Mouse (Mus musculus) testis, postnatal 10 days (tissue): ENCODE measurements around the gene Gm9821.

Experiments
- DNase-seq: peaks from one replicate; pipeline ENCODE4 v3.0.0; 2021; ENCODE audit warnings: low spot score

Gm9821 gene

GRCm38 (mm10) chr2:91945483-91945882 lies at the start of gene Gm9821:
Gene Gm9821, plus strand, starts transcription at chr2:91945703.
- DNase-seq, result no peak

DNA sequence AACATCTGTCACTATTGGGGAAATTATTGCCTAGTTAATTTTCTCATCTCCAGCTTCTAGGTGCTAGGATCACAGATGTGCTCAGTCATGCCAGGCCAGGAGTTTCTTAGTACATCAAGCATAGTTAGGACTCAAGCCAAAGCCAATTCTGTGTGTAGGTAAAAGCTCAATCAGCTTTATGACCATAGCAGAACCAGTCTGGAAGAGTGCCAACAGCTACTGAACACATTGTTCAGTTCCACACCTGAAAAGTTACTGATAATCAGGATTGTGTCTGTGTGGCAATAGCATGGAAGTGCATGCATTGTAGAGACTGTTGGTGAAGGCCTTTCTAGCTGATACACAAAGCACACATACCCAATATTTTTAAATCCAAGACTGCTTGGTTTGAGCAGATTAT lies 47.5 kb upstream of the Gm9821 start:
- no peak for DNase-seq

DNA sequence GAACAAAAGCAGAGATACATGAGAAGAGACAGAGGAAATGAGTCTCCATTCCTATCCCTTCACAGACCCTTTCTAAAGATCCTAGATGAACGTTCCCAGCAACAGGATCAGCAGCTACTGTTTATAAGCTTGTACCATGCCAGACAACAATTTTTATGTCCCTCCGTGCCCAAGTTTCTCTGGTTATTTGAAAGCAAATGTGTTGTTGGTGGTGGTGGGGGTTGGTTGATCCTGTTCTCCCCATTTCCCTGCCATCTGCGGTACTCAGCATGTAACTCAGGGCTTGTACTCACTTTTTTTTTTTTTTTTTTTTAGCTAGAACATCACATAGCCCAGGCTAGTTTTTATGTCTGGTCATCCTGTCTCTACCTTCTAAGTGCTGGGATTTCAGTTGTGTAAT lies 46.4 kb upstream of the Gm9821 start:
- DNase-seq, result no peak

DNA sequence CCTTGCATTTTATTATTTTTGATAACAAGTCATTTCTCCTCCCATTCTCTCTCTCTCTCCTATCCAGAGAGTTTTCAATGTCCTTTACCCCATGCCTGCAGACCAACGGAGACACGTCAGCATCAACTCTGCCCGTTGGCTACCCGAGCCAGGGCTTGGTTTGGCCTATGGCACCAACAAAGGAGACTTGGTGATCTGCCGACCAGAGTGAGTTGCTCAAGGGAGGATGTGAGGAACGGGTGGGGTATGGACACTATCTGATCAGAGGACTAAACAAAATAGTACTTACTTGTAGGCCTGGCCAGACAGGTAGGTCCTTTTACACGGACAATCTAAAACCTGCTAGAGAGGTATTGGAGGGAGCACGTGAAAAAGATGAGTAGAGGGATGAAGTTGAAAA lies 45.1 kb upstream of the Gm9821 start:
- DNase-seq, result no peak

- DNase-seq, result no peak
These were observed 43.2 kb upstream of the Gm9821 start for GRCm38 (mm10) chr2:91902336-91902735.

GRCm38 (mm10) chr2:91903171-91903925 lies 42.2 kb upstream of the Gm9821 start:
- no peak for DNase-seq

GRCm38 (mm10) chr2:91904618-91905307 lies 40.7 kb upstream of the Gm9821 start:
- no peak for DNase-seq

- DNase-seq, result no peak
These were observed 39.4 kb upstream of the Gm9821 start for GRCm38 (mm10) chr2:91906141-91906540.

DNA sequence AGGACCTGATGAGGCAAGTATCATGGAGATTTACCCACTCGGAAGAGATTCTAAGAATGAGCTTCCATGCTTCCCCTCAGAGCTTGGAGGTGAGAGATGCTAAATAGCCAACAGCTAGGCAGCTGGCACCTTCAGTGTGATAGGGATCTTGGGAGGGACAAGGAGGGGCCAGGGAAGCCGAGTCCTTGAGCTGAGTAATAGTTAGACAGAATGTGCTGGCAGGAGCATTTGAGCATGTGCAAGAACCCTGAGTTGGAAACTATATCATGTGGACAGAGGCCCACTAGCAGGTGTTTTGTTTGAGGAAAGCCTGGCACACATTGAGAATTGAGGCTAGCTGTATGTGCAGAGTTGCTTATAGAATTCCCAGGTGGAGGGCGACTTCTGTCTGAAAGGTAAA lies 32.9 kb upstream of the Gm9821 start:
- no peak for DNase-seq

- no peak for DNase-seq
These were observed 32.0 kb upstream of the Gm9821 start for GRCm38 (mm10) chr2:91913328-91914110.

- DNase-seq, result no peak
These were observed 29.0 kb upstream of the Gm9821 start for GRCm38 (mm10) chr2:91916346-91916977.

- no peak for DNase-seq
These were observed 28.4 kb upstream of the Gm9821 start for GRCm38 (mm10) chr2:91917096-91917495.

DNA sequence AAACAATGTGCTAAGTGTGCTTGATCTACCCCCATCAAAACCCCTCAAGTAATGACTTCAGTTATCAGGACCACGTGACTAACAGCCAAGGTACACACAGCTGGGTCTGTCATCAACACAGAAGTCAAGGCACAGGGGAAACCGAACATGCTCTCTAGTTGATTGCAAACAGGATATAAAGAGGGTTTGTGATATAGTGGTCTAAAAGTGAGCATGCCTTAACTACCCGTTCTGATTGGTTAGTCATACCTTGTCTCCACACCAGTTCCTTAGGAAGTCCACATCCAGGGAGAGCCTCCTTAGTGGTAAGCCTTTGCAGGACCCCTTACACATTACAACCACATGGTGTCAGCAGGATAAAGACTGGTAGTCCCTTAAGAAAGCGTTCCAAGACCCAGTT lies 25.4 kb upstream of the Gm9821 start:
- peak; percentile 28 for DNase-seq

DNA sequence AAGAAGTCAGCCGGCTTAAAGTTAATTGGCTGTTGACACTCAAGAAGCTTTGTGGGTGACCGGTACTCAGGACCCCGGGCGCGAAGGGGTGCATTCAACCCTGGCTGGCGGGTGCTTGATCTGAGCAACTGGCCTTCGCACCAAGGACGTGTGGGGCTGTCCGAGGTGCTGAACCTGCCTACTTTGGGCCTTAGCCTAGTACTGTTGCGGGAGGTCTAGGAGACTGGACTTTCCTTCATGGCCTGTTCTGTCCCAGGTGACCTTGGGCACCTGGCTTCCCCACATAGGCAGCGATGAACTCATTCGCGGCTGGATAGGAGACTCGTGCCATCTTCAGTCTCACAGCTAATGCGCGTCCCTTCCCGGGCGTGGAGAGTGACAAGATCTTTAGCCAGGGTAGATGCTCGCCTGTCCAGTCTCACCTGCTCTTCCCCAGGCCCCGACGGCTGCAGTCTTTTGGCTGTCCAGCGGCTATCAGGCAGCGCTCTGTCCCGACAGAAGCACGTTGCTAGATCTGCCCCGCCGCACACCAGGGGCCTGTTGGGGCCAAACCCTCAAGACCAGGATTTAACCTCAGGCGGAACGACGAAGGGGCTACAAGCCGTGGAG lies 24.2 kb upstream of the Gm9821 start:
- peak; percentile 93 for DNase-seq

- DNase-seq, result peak; percentile 77
These were observed 23.5 kb upstream of the Gm9821 start for GRCm38 (mm10) chr2:91921790-91922570.

- peak; percentile 50 for DNase-seq
These were observed 22.7 kb upstream of the Gm9821 start for GRCm38 (mm10) chr2:91922586-91923414.

- peak; percentile 83 for DNase-seq
These were observed 21.8 kb upstream of the Gm9821 start for GRCm38 (mm10) chr2:91923415-91924337.

DNA sequence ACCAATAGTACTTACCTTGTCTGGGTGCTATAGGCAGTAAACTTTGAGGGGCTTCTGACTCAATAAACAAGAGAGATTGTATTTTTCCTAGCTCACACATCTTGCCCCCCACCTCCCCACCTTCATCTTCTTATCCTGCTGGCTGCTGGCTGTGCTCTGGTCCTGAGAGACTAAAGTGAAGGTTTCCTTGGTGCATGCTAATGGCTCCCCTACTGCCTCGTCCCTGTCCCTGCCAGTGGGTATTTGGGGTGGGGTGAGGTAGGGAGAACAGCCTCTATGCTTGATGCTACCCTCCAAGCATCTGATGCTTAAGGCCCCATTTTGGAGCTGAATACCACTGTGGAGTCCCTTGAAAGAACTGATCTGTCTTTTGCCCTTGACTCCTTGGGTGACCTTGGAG lies 20.8 kb upstream of the Gm9821 start:
- peak; percentile 31 for DNase-seq

GRCm38 (mm10) chr2:91925442-91925841 lies 20.1 kb upstream of the Gm9821 start:
- peak; percentile 41 for DNase-seq
